Comparison of ENCODE assay signal across 18 mouse cellular contexts in genomic region chr1:84640463-84640862, GRCm38 (mm10). TPM values are rescaled to one million over a fixed set of nuclear protein-coding genes. Genes with fewer than 3 reads are reported as not detected.
DNase-seq lines count a peak whose midpoint lies in the region.
"Had no signal": no experiment of that assay in that cellular context is flagged by ENCODE, and none has a peak within 500 bp of the region (broad histone marks: within the 10 kb centered on the region; RNA-seq: fewer than 3 reads in every experiment).

No protein-coding gene starts in this region.

- intact Hi-C loops in heart, postnatal 10 days (cut with DNase I): no loop called here

- DNase-seq in ES-CJ7 (ENCODE audit: low read depth, low spot score) (peak; percentile 73), R1 (ENCODE audit: low read depth, low spot score) (peak; percentile 66)
- no peak for DNase-seq in urinary bladder, adult 18-20 months (ENCODE audit: low spot score in 2 of 2)
- no peak for DNase-seq in heart, postnatal 10 days
- no peak for DNase-seq in lung, postnatal 25 days (ENCODE audit: low spot score)
- DNase-seq: adrenal gland, adult 2 months; adrenal gland, postnatal 10 days; adrenal gland, postnatal 25 days; cerebellum, adult 11 months; cerebellum, adult 18-20 months; cerebellum, adult 8-10 months; cerebellum, adult 9-11 months; cerebellum, postnatal 14 days; cerebellum, postnatal 36 days; embryo, embryonic 11 days had no signal

RNA-seq across cellular contexts. Expression of gene Dner, which starts 55.6 kb away (rescaled TPM):
- total RNA-seq in heart, postnatal 10 days (2021): under 1 TPM; 0.25 to 0.31 TPM
- total RNA-seq: CH12.LX; common myeloid progenitor, adult 5-6 weeks; MEL had no signal

Comparison
In these comparisons a context has a peak if more than half of its experiments do, and no peak if none do; other contexts are left out.
1. DNase-seq: peak in ES-CJ7 (single experiment) and R1 (single experiment); none in urinary bladder, adult 18-20 months (0 of 2), heart, postnatal 10 days (0 of 2) and lung, postnatal 25 days (single experiment).